Mouse (Mus musculus) G1E (cell line): Measurements from ENCODE around the gene Ginm1. TPM values are rescaled to one million over a fixed set of nuclear protein-coding genes. Genes with fewer than 3 reads are reported as not detected.

Experiments used
- ATAC-seq: 2 replicates; pipeline ENCODE4 v1.8.0; 2016; ENCODE audit warnings: mild to moderate bottlenecking; ENCODE audit not compliant: insufficient number of reproducible peaks, poor library complexity, low FRiP score, severe bottlenecking; ENCODE audit errors: extremely low read depth
- DNase-seq: peaks from one replicate; pipeline ENCODE4 v3.0.0; 2012; ENCODE audit warnings: low spot score
- H3K27me3 ChIP-seq: 2 replicates; pipeline ENCODE4 v1.6.1; 2012; ENCODE audit warnings: mild to moderate bottlenecking, low read length, inconsistent platforms; ENCODE audit not compliant: insufficient read depth
- H3K36me3 ChIP-seq: replicated peaks from 2 replicates; pipeline ENCODE3; 2012; ENCODE audit warnings: mild to moderate bottlenecking, inconsistent platforms
- H3K4me1 ChIP-seq: 2 replicates; pipeline ENCODE4 v1.6.1; 2012; ENCODE audit warnings: low read depth, low read length, inconsistent platforms, mixed read lengths; ENCODE audit not compliant: insufficient read depth
- H3K4me3 ChIP-seq: 2 replicates; pipeline ENCODE4 v1.5.1; 2012; ENCODE audit warnings: low read depth, mild to moderate bottlenecking, inconsistent platforms, low read length, moderate library complexity, mixed read lengths
- H3K9me3 ChIP-seq: replicated peaks from 2 replicates; pipeline ENCODE4 v1.6.1; 2012; ENCODE audit warnings: inconsistent platforms
- CTCF ChIP-seq: IDR thresholded peaks from 2 replicates; pipeline ENCODE4 v1.5.1; 2012; ENCODE audit warnings: low read depth, low read length, inconsistent platforms, mixed read lengths
- GATA1 ChIP-seq: IDR thresholded peaks from 2 replicates; pipeline ENCODE4 v1.6.1; 2012; ENCODE audit warnings: borderline replicate concordance, low read length, inconsistent platforms, mixed read lengths
- GATA2 ChIP-seq: IDR thresholded peaks from 2 replicates; pipeline ENCODE4 v1.6.1; 2012; ENCODE audit warnings: low read depth, low read length, inconsistent platforms, borderline replicate concordance
- POLR2AphosphoS5 ChIP-seq: IDR thresholded peaks from 2 replicates; pipeline ENCODE4 v1.6.1; 2012; ENCODE audit warnings: low read depth, low read length, inconsistent platforms; ENCODE audit not compliant: insufficient replicate concordance
- TAL1 ChIP-seq: conservative IDR thresholded peaks from 2 replicates; pipeline ENCODE4 v1.6.1; 2012; ENCODE audit warnings: low read depth, low read length, inconsistent platforms, mixed read lengths
- polyA plus RNA-seq: library from polyadenylated mRNA; stranded (reverse); fragments of >175 nt; gene quantifications from 2 replicates; pipeline ENCODE4 v1.2.3, GENCODE M21; 2012
- total RNA-seq, 2 experiments: library from RNA; stranded (forward) in 1 of 2; stranded (reverse) in 1 of 2; fragments of 200-1000 nt in 1 of 2; fragments of >200 nt in 1 of 2; fragmentation: Nextera tagmentation in 1 of 2; gene quantifications; 2 replicates each; pipeline ENCODE4 v1.2.3; 2014 to 2017

Gene Ginm1
- total and polyA plus RNA-seq, 3 experiments: 6.6 to 30.5 (median 26.6) TPM

DNA sequence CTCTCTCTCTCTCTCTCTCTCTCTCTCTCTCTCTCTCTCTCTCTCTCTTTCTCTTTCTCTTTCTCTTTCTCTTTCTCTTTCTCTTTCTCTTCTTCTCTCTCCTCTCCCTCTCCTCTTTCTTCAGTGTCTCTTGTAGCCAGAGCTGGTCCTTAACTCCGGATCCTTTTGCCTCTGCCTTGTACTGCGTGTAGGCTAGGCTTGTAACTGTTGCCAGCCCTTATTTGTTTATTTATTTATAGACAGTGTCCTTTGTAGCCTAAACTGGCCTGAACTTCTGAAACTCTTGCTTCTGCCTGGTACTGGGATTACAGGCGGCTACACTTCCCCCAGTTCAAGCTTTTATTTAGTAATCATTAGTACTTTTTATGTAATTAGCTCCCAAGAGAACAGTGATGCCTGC, 65.6 kb downstream of the Ginm1 start:
- ATAC-seq: no peak
- peaks cover 27% of the 10 kb centered on the region for H3K36me3 ChIP-seq
- H3K9me3 ChIP-seq: no peaks in the 10 kb centered on the region
- peak overlapping the region; percentile 64 for H3K4me3 ChIP-seq
- DNase-seq: no peak
- peaks cover 20% of the 10 kb centered on the region for H3K4me1 ChIP-seq
- TF ChIP-seq POLR2AphosphoS5 (no peak), GATA1 (no peak)
- H3K27me3 ChIP-seq: peaks cover 5% of the 10 kb centered on the region

- DNase-seq (no peak), ATAC-seq (no peak)
- peaks cover 17% of the 10 kb centered on the region for H3K4me1 ChIP-seq
- peaks cover 5% of the 10 kb centered on the region for H3K27me3 ChIP-seq
- H3K4me3 ChIP-seq: peak overlapping the region; percentile 81
- TF ChIP-seq TAL1: no peak
- no peak for TF ChIP-seq CTCF
- TF ChIP-seq POLR2AphosphoS5: no peak
- TF ChIP-seq GATA1: no peak
- TF ChIP-seq GATA2: no peak
- H3K36me3 ChIP-seq: peaks cover 24% of the 10 kb centered on the region
- no peaks in the 10 kb centered on the region for H3K9me3 ChIP-seq
These were observed 66.2 kb downstream of the Ginm1 start for GRCm38 (mm10) chr10:7726501-7726812.

DNA sequence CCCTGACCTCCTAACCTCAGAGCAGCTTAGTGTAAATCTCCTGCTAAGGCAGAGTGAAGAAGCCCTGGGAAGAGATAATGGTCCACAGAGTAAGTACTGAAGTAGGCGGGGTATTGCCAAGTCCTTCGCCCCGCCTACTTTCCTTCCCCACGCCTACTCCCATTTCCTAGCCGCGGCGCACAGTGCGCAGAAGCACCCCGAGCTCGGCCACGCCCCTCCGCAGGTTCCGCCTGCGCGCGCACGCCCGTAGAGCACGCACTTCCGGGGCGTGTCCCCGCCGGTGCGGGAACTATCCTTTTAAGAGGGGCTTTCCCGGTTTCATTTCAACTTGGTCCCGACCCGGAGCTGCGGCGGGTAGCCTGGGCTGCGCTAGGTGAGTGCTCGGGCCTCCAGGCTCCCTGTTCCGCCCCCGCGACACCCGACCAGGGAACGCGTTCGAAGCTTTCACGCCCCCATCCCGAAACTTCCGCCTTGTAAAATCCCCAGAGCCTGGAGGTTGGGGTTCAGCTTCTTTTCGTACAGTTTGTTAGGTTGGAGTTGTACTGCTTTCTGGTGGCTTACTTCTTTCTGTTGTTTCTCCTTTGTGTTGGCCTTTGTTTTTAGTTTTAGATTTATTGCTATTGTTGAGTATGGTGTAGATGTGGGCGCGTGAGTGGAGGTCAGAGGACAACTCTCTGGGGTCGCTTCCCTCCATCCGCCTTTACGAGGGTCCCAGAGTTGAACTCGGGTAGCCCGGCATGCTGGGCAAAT, 66.7 kb downstream of the Ginm1 start, which contains the start of gene Katna1:
TSS of gene Katna1 (plus strand) at position 250 of the 750 bp plus-strand sequence.
- TF ChIP-seq TAL1 (no peak), GATA2 (no peak), POLR2AphosphoS5 (no peak), GATA1 (no peak), CTCF (no peak)
- Histone ChIP-seq H3K36me3 (peaks cover 24% of the 10 kb centered on the region), H3K4me3 (peak within 1 kb of the TSS; percentile 81), H3K27me3 (peaks cover 5% of the 10 kb centered on the region), H3K9me3 (no peaks in the 10 kb centered on the region), H3K4me1 (peaks cover 17% of the 10 kb centered on the region)
- DNase-seq (peak; percentile 83), ATAC-seq (peak; percentile 97)

Other genes with a start within 250 kb of the Ginm1 start
- not detected in 2 replicates for gene Lrp11, start 203.0 kb downstream of the Ginm1 start, total RNA-seq (2014; fragmentation: Nextera tagmentation)
- gene Lrp11, start 203.0 kb downstream of the Ginm1 start, total RNA-seq (2017): 0.22 and 0.35 TPM in 2 replicates
- gene Lrp11, start 203.0 kb downstream of the Ginm1 start, polyA plus RNA-seq: 0.14 and 0.21 TPM in 2 replicates
- gene Nup43, start 125.3 kb downstream of the Ginm1 start, total RNA-seq (2014; fragmentation: Nextera tagmentation): 47.8 and 53.4 TPM in 2 replicates
- 37.9 and 40.5 TPM in 2 replicates for gene Nup43, start 125.3 kb downstream of the Ginm1 start, total RNA-seq (2017)
- 1.5 and 1.8 TPM in 2 replicates for gene Nup43, start 125.3 kb downstream of the Ginm1 start, polyA plus RNA-seq
- 79.0 and 80.5 TPM in 2 replicates for gene Pcmt1, start 111.7 kb downstream of the Ginm1 start, total RNA-seq (2014; fragmentation: Nextera tagmentation)
- 109 and 117 TPM in 2 replicates for gene Pcmt1, start 111.7 kb downstream of the Ginm1 start, total RNA-seq (2017)
- gene Pcmt1, start 111.7 kb downstream of the Ginm1 start, polyA plus RNA-seq: 43.0 and 55.8 TPM in 2 replicates
- gene Lats1, start 111.6 kb downstream of the Ginm1 start, total RNA-seq (2014; fragmentation: Nextera tagmentation): 38.0 and 41.9 TPM in 2 replicates
- gene Lats1, start 111.6 kb downstream of the Ginm1 start, total RNA-seq (2017): 12.8 and 16.2 TPM in 2 replicates
- 4.6 and 4.9 TPM in 2 replicates for gene Lats1, start 111.6 kb downstream of the Ginm1 start, polyA plus RNA-seq
- 33.7 and 45.1 TPM in 2 replicates for gene Katna1, start 66.8 kb downstream of the Ginm1 start, total RNA-seq (2014; fragmentation: Nextera tagmentation)
- 55.6 and 57.0 TPM in 2 replicates for gene Katna1, start 66.8 kb downstream of the Ginm1 start, total RNA-seq (2017)
- gene Katna1, start 66.8 kb downstream of the Ginm1 start, polyA plus RNA-seq: 1.6 and 2.7 TPM in 2 replicates
- 62.1 and 73.9 TPM in 2 replicates for gene Ppil4, start 67 bp upstream of the Ginm1 start, total RNA-seq (2014; fragmentation: Nextera tagmentation)
- gene Ppil4, start 67 bp upstream of the Ginm1 start, total RNA-seq (2017): 78.9 and 97.7 TPM in 2 replicates
- gene Ppil4, start 67 bp upstream of the Ginm1 start, polyA plus RNA-seq: 2.7 and 7.3 TPM in 2 replicates
- not detected in 2 replicates for gene Zc3h12d, start 39.6 kb upstream of the Ginm1 start, total RNA-seq (2014; fragmentation: Nextera tagmentation)
- under 0.01 and 0.06 TPM in 2 replicates for gene Zc3h12d, start 39.6 kb upstream of the Ginm1 start, total RNA-seq (2017)
- not detected in 2 replicates for gene Zc3h12d, start 39.6 kb upstream of the Ginm1 start, polyA plus RNA-seq
- gene Tab2, start 163.4 kb upstream of the Ginm1 start, total RNA-seq (2014; fragmentation: Nextera tagmentation): 339 and 398 TPM in 2 replicates
- 68.5 and 74.7 TPM in 2 replicates for gene Tab2, start 163.4 kb upstream of the Ginm1 start, total RNA-seq (2017)
- gene Tab2, start 163.4 kb upstream of the Ginm1 start, polyA plus RNA-seq: 14.7 and 15.9 TPM in 2 replicates